ENCODE assay signal across 17 mouse cellular contexts in the genomic region with DNA sequence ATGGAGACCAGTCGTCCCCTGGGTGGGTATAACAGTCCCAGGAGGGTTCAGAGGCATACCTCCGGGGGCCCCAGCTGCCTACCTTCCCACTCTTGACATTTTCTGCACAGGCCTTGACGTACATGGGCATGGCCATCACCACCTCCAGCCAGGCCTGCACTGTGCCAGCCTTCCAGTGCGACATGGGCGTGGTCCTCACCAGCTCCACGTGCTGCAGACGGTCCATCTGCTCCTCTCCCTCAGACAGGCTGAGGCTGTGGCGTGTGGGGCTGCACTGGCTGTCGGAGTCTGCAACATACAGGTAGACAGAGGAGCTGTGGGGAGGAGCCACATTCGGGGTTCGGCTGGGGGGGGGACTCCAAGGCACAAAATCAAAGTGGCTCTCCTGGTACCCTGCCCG. TPM values are rescaled to one million over a fixed set of nuclear protein-coding genes. Genes with fewer than 3 reads are reported as not detected.
DNase-seq lines count a peak whose midpoint lies in the region; ATAC-seq and TF ChIP-seq lines count a peak whose summit lies in the region.
"Had no signal": no experiment of that assay in that cellular context is flagged by ENCODE, and none has a peak within 500 bp of the region (broad histone marks: within the 10 kb centered on the region; RNA-seq: fewer than 3 reads in every experiment).

No protein-coding gene starts in this region.

- no peak for DNase-seq in hindbrain, embryonic 11.5 days (ENCODE audit: low spot score)
- no peak for DNase-seq in midbrain, embryonic 11.5 days (ENCODE audit: low spot score, missing footprints)
- no peak for DNase-seq in embryonic facial prominence, embryonic 14.5 days (ENCODE audit: low spot score)
- no peak for DNase-seq in midbrain, embryonic 14.5 days
- DNase-seq in layer of hippocampus, adult 2 months (ENCODE audit: low spot score in 2 of 2) = no peak
- DNase-seq in adrenal gland, adult 2 months = no peak
- DNase-seq: adrenal gland, postnatal 36 days; cerebellum, adult 9-10 months; gastrocnemius, adult 2 months; kidney, adult 8-10 months; kidney, postnatal 36 days; right cerebral cortex, postnatal 25 days; thymus, postnatal 14 days had no signal

- no peak overlapping the region for H3K4me2 ChIP-seq in hindbrain, embryonic 11.5 days (replicated peaks; ENCODE audit: low read depth, low read length)
- no peak overlapping the region for H3K4me2 ChIP-seq in hindbrain, embryonic 12.5 days (replicated peaks)
- no peak overlapping the region for H3K4me2 ChIP-seq in midbrain, embryonic 11.5 days
- no peak overlapping the region for H3K4me2 ChIP-seq in midbrain, embryonic 16.5 days (ENCODE audit: low read length)
- no peak overlapping the region for H3K4me2 ChIP-seq in embryonic facial prominence, embryonic 14.5 days (ENCODE audit: low read depth, low read length)
- H3K4me2 ChIP-seq in midbrain, embryonic 14.5 days (ENCODE audit: low read length) = no peak overlapping the region

- ATAC-seq in hindbrain, embryonic 11.5 days (ENCODE audit: low FRiP score) = 0 out of 2 replicates have a peak, but pooled peaks have one; percentile 20
- no peak for ATAC-seq in hindbrain, embryonic 12.5 days (ENCODE audit: low FRiP score)
- peak; percentile 31; the same call in 1 of the 2 replicates for ATAC-seq in midbrain, embryonic 11.5 days (ENCODE audit: low FRiP score)
- no peak for ATAC-seq in midbrain, embryonic 16.5 days
- 0 out of 2 replicates have a peak, but pooled peaks have one; percentile 34 for ATAC-seq in embryonic facial prominence, embryonic 14.5 days (ENCODE audit: low read depth)
- ATAC-seq in midbrain, embryonic 14.5 days (ENCODE audit: low FRiP score, low TSS enrichment) = no peak
- ATAC-seq: lung, postnatal 0 days had no signal

- H3K27ac ChIP-seq in hindbrain, embryonic 11.5 days (ENCODE audit: low read depth, low read length) = no peak overlapping the region
- H3K27ac ChIP-seq in hindbrain, embryonic 12.5 days = no peak overlapping the region
- H3K27ac ChIP-seq in midbrain, embryonic 11.5 days (ENCODE audit: low read depth, low read length) = no peak overlapping the region
- H3K27ac ChIP-seq in midbrain, embryonic 16.5 days (ENCODE audit: low read length) = no peak overlapping the region
- H3K27ac ChIP-seq in embryonic facial prominence, embryonic 14.5 days (replicated peaks; ENCODE audit: low read depth, low read length) = no peak overlapping the region
- 0 out of 2 replicates have a peak overlapping the region, but pooled peaks have one; percentile 41 for H3K27ac ChIP-seq in midbrain, embryonic 14.5 days (replicated peaks; ENCODE audit: low read depth, low read length)
- no peak overlapping the region for H3K27ac ChIP-seq in layer of hippocampus, adult 2 months
- H3K27ac ChIP-seq: gastrocnemius, adult 2 months; liver, embryonic 14.5 days had no signal

- H3K4me3 ChIP-seq in hindbrain, embryonic 11.5 days (ENCODE audit: low read depth, low read length) = no peak overlapping the region
- no peak overlapping the region for H3K4me3 ChIP-seq in hindbrain, embryonic 12.5 days
- H3K4me3 ChIP-seq in midbrain, embryonic 11.5 days (ENCODE audit: low read depth, low read length) = no peak overlapping the region
- H3K4me3 ChIP-seq in midbrain, embryonic 16.5 days (ENCODE audit: low read depth, low read length) = no peak overlapping the region
- H3K4me3 ChIP-seq in embryonic facial prominence, embryonic 14.5 days (ENCODE audit: low read depth, low read length) = no peak overlapping the region
- H3K4me3 ChIP-seq in midbrain, embryonic 14.5 days (replicated peaks; ENCODE audit: low read depth, low read length) = no peak overlapping the region
- no peak overlapping the region for H3K4me3 ChIP-seq in layer of hippocampus, adult 2 months
- H3K4me3 ChIP-seq: gastrocnemius, adult 2 months had no signal

- no peaks in the 10 kb centered on the region for H3K36me3 ChIP-seq in hindbrain, embryonic 11.5 days (ENCODE audit: control insufficient read depth, insufficient read depth, low read length)
- H3K36me3 ChIP-seq in hindbrain, embryonic 12.5 days = no peaks in the 10 kb centered on the region
- H3K36me3 ChIP-seq in midbrain, embryonic 11.5 days (ENCODE audit: control insufficient read depth, insufficient read depth, low read length) = no peaks in the 10 kb centered on the region
- no peaks in the 10 kb centered on the region for H3K36me3 ChIP-seq in midbrain, embryonic 16.5 days (ENCODE audit: control insufficient read depth, insufficient read depth, low read length)
- H3K36me3 ChIP-seq in embryonic facial prominence, embryonic 14.5 days (ENCODE audit: control insufficient read depth, insufficient read depth, low read length) = no peaks in the 10 kb centered on the region
- H3K36me3 ChIP-seq in midbrain, embryonic 14.5 days (ENCODE audit: control insufficient read depth, insufficient read depth, low read length) = no peaks in the 10 kb centered on the region

- no peaks in the 10 kb centered on the region for H3K27me3 ChIP-seq in hindbrain, embryonic 11.5 days (ENCODE audit: control insufficient read depth, insufficient read depth, low read length)
- 0 out of 2 replicates have a peak, but pooled peaks cover 6% of the 10 kb centered on the region for H3K27me3 ChIP-seq in hindbrain, embryonic 12.5 days
- H3K27me3 ChIP-seq in midbrain, embryonic 11.5 days (ENCODE audit: control insufficient read depth, insufficient read depth, low read length) = no peaks in the 10 kb centered on the region
- H3K27me3 ChIP-seq in midbrain, embryonic 16.5 days (ENCODE audit: control insufficient read depth, insufficient read depth, low read depth, low read length) = no peaks in the 10 kb centered on the region
- H3K27me3 ChIP-seq in embryonic facial prominence, embryonic 14.5 days (replicated peaks; ENCODE audit: control insufficient read depth, insufficient read depth, low read length) = no peaks in the 10 kb centered on the region
- H3K27me3 ChIP-seq in midbrain, embryonic 14.5 days (ENCODE audit: control insufficient read depth, insufficient read depth, low read length) = no peaks in the 10 kb centered on the region

- WGBS in hindbrain, embryonic 11.5 days = 92% methylated on average over 12 of the region's 12 CpGs
- 83% methylated on average over 12 of the region's 12 CpGs for WGBS in hindbrain, embryonic 12.5 days
- 89% methylated on average over 12 of the region's 12 CpGs for WGBS in midbrain, embryonic 11.5 days
- WGBS in midbrain, embryonic 16.5 days = 88% methylated on average over 12 of the region's 12 CpGs
- WGBS in embryonic facial prominence, embryonic 14.5 days = 65% methylated on average over 12 of the region's 12 CpGs
- WGBS in midbrain, embryonic 14.5 days = 89% methylated on average over 12 of the region's 12 CpGs

- no peak overlapping the region for H3K9ac ChIP-seq in hindbrain, embryonic 11.5 days (ENCODE audit: low read depth, low read length)
- no peak overlapping the region for H3K9ac ChIP-seq in hindbrain, embryonic 12.5 days
- H3K9ac ChIP-seq in midbrain, embryonic 11.5 days (ENCODE audit: low read length) = no peak overlapping the region
- no peak overlapping the region for H3K9ac ChIP-seq in midbrain, embryonic 16.5 days (ENCODE audit: low read depth, low read length)
- H3K9ac ChIP-seq in embryonic facial prominence, embryonic 14.5 days (ENCODE audit: low read depth, low read length) = no peak overlapping the region; the same call in 1 of the 2 replicates
- no peak overlapping the region for H3K9ac ChIP-seq in midbrain, embryonic 14.5 days (replicated peaks; ENCODE audit: low read length)
- H3K9ac ChIP-seq: liver, embryonic 14.5 days had no signal

- no peaks in the 10 kb centered on the region for H3K9me3 ChIP-seq in hindbrain, embryonic 11.5 days (ENCODE audit: control insufficient read depth, low read length)
- H3K9me3 ChIP-seq in hindbrain, embryonic 12.5 days (replicated peaks) = no peaks in the 10 kb centered on the region
- no peaks in the 10 kb centered on the region for H3K9me3 ChIP-seq in midbrain, embryonic 11.5 days (ENCODE audit: control insufficient read depth, low read length)
- no peaks in the 10 kb centered on the region for H3K9me3 ChIP-seq in midbrain, embryonic 16.5 days (replicated peaks; ENCODE audit: control insufficient read depth, low read length, poor library complexity, severe bottlenecking)
- H3K9me3 ChIP-seq in embryonic facial prominence, embryonic 14.5 days (ENCODE audit: control insufficient read depth, low read length) = no peaks in the 10 kb centered on the region
- H3K9me3 ChIP-seq in midbrain, embryonic 14.5 days (ENCODE audit: control insufficient read depth, low read length) = no peaks in the 10 kb centered on the region

- no peak for TF ChIP-seq CTCF in layer of hippocampus, adult 2 months (conservative IDR thresholded peaks at IDR 0.05)

- H3K4me1 ChIP-seq in hindbrain, embryonic 11.5 days (replicated peaks; ENCODE audit: control insufficient read depth, insufficient read depth, low read length) = no peaks in the 10 kb centered on the region; the same call in 1 of the 2 replicates
- peaks cover 19% of the 10 kb centered on the region for H3K4me1 ChIP-seq in hindbrain, embryonic 12.5 days
- H3K4me1 ChIP-seq in midbrain, embryonic 11.5 days (ENCODE audit: control insufficient read depth, insufficient read depth, low read length) = no peaks in the 10 kb centered on the region
- H3K4me1 ChIP-seq in midbrain, embryonic 16.5 days (ENCODE audit: control insufficient read depth, insufficient read depth, low read length) = no peaks in the 10 kb centered on the region
- H3K4me1 ChIP-seq in embryonic facial prominence, embryonic 14.5 days (ENCODE audit: control insufficient read depth, insufficient read depth, low read length) = peaks cover 13% of the 10 kb centered on the region
- H3K4me1 ChIP-seq in midbrain, embryonic 14.5 days (ENCODE audit: control insufficient read depth, insufficient read depth, low read length) = 0 out of 2 replicates have a peak, but pooled peaks cover 10% of the 10 kb centered on the region

RNA-seq across cellular contexts. Expression of a gene that starts 33.9 kb away (rescaled TPM):
- 7.3 and 8.1 TPM in 2 replicates for polyA plus RNA-seq in hindbrain, embryonic 11.5 days (2014; fragmentation: Nextera tagmentation; extraction: Ambion mirVana)
- 7.1 and 8.7 TPM in 2 replicates for polyA plus RNA-seq in hindbrain, embryonic 12.5 days (2016; fragmentation: Nextera tagmentation; extraction: Ambion mirVana)
- 11.1 and 12.3 TPM in 2 replicates for polyA plus RNA-seq in midbrain, embryonic 11.5 days (2014; fragmentation: Nextera tagmentation; extraction: Ambion mirVana)
- polyA plus RNA-seq in midbrain, embryonic 16.5 days (2015; fragmentation: Nextera tagmentation; extraction: Ambion mirVana) = 6.9 and 7.1 TPM in 2 replicates
- polyA plus RNA-seq in embryonic facial prominence, embryonic 14.5 days (2014; fragmentation: Nextera tagmentation; extraction: Ambion mirVana) = 14.6 and 14.9 TPM in 2 replicates
- 4.8 and 7.2 TPM in 2 replicates for polyA plus RNA-seq in midbrain, embryonic 14.5 days (2014; fragmentation: Nextera tagmentation; extraction: Ambion mirVana)
- total RNA-seq in layer of hippocampus, adult 2 months (2021) = 1 to 10 TPM; 3.9 to 4.5 TPM
- total RNA-seq in adrenal gland, adult 2 months (2021) = 1 to 10 TPM; 3.5 to 5.3 TPM
- polyA plus RNA-seq in adrenal gland, adult 2 months (2012; rRNA removed) = 9.9 and 10.0 TPM in 2 replicates

Comparison
In these comparisons a context has a peak if more than half of its experiments do, and no peak if none do; other contexts are left out.
1. ATAC-seq: peak in hindbrain, embryonic 11.5 days (single experiment), midbrain, embryonic 11.5 days (single experiment) and embryonic facial prominence, embryonic 14.5 days (single experiment); none in hindbrain, embryonic 12.5 days (single experiment), midbrain, embryonic 16.5 days (single experiment) and midbrain, embryonic 14.5 days (single experiment).